Mouse (Mus musculus) c-Kit-negative CD71-positive TER-119-positive erythroid progenitor cells, embryonic 14.5 days (primary cell): ENCODE results near the gene Cacna1c.

ENCODE experiments used
- DNase-seq: peaks from one replicate; pipeline ENCODE4 v3.0.0-alpha.2; 2013; ENCODE audit warnings: low read depth, low spot score

Cacna1c gene

DNA sequence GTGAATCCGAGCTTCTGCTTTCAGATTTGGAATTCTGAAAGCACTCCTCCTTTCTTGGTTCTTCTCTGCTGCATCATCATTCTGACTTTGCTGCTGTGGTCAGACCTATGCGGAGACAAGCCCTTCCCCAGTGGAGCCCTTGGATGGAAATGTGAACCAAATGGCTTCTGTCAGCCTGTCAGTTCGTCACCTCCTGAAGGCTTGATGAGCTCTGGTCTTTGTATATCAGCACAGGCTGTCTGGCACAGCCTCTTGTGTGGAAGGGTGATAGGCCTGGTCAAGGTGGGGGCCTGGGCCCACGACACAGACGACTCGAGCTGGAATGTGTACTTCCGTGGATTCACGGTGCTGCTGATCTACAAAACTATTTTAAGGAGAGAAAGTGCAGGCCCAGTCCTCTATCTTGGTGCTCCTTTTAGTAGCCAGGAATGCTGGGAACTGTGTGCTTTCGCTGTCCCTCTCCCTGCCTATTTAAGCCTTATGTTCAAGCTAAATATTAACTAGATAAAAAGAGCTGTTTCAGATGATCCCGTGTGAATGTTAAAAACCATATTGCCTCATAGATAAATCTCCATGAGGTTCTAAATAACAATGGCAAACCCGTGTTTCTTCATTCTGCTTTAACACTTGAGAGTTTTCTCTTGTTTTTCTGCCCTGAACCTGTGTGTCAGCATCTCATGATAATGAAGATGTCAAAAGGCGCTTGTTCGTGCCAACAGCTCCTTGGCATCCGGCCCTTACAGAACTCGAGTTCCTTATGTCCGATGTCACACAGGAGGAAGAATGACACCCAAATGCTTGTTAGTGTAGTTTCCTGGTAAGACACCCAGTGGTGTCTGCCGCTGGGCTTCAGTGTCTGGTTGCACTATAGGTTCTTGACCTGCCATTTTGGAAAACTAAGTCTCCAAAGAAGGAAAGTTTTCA, at the start of gene Cacna1c:
Gene Cacna1c, minus strand, starts transcription at position 37 of the 924 bp plus-strand sequence.
- DNase-seq: no peak

GRCm38 (mm10) chr6:119240871-119241705, 44.9 kb upstream of the Cacna1c start:
- DNase-seq: no peak

DNA sequence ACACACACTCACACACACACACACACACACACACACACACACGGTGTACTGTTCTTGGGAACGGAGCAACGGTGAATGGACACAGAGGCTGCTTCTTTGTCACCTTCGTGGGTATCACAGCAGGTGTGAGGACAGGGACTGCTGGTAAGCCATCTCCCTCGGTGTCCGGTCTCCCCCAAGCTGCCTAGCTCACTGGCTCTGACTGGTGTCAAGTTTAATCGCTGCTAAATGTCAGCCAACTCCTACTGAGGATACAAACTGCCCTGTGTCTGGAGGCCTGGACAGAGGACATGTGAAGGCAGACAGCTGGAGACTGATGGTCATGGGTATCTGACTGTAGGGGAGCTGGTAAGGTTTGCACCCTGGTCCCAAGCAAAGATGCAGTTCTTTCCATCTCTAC, 44.0 kb upstream of the Cacna1c start:
- DNase-seq: no peak

DNA sequence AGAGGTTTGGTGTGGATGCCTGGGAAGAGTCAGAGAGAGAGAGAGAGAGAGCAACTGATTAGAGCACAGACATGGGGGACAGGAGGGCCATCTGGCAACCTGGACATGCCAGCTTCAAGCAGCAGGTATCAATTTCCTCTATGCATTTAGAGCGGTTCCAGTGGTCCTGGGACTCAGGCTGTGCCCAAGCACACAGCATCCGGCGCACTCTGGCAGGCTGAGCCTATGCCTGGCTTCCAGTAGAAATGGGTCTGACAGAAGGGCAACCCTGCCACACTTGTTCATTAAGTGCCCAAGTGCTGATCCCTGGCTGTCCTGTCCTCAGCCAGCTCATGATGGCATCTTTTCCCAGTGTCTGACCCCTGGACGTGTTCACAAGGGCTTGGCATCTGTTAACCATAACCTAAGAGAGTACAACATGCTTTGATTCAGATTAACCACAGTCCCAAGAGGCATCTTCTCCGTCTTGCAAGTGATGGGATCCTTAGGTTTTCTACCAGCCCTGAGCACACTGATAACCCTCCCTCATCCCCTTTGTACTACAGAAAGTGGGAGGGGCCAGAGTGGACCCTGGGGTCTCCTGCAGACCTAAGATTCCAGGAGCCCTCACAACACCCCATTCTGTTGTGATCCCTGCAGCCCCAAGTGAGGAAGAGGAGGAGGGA, 43.3 kb upstream of the Cacna1c start:
- no peak for DNase-seq

GRCm38 (mm10) chr6:119237427-119237989, 41.3 kb upstream of the Cacna1c start:
- DNase-seq: no peak

DNA sequence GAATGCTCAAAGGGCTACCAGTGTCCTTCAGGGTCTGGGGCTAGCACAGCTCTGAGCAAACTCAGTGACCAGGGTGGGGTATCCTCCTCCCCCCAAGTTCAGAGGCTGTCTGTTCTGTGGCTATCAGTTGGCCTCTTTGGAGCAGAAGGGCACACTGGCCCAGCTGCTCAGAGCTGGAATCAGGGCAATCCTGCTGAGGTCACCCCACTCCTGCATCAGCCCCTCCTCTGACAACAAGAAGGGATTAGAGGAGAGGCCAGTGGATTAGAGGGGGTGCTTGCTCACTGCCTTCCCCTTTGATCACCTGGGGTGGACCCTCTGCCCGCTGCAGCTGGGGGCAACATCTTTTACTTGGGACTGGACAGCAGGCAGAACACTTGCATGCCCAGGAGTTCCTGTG, 40.0 kb upstream of the Cacna1c start, which contains the start of gene Cacna2d4:
Gene Cacna2d4, plus strand, starts transcription at position 286 of the 400 bp plus-strand sequence.
- DNase-seq: no peak

GRCm38 (mm10) chr6:119235441-119235840, 39.2 kb upstream of the Cacna1c start:
- DNase-seq: no peak

DNA sequence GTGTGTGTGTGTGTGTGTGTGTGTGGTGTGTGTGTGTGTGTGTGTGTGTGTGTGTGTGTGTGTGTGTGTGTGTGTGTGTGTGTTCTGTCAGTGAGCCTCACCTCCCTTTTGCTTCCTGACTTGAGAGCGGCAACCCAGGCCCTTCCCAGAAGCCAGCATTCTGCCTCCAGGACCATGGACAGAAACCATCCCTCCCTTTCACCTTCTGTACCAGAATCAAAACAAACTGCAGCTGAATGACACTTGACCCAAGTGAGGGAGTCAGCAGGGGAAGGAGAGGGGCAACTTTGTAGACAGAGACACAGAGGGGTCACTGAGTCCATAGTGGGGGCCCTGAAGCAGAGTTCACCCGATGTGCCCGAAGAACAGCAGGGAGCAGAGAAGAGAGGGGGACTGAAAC, 36.8 kb upstream of the Cacna1c start:
- no peak for DNase-seq

- no peak for DNase-seq
Measured at GRCm38 (mm10) chr6:119228861-119229603, 32.8 kb upstream of the Cacna1c start.

DNA sequence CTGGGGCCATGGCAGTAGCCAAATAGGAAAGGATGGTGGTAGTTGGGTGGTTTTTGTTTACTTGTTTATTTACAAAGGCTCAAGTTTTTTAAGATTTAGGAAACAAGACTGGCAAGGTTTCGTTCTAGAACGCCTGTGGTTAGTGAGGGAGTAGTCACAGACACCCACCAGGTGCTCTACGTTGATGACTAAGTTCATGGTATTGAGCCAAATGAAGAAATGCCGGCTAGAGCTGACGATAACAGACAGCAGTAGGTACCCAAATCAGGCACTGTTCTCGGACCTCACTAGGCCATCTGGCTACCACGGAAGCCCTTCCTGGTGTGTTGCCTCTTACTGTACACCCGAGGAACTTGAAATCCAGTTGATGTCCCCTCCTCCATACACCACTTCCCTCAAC, 30.8 kb upstream of the Cacna1c start:
- DNase-seq: no peak

- no peak for DNase-seq
Measured at GRCm38 (mm10) chr6:119225731-119226130, 29.5 kb upstream of the Cacna1c start.

DNA sequence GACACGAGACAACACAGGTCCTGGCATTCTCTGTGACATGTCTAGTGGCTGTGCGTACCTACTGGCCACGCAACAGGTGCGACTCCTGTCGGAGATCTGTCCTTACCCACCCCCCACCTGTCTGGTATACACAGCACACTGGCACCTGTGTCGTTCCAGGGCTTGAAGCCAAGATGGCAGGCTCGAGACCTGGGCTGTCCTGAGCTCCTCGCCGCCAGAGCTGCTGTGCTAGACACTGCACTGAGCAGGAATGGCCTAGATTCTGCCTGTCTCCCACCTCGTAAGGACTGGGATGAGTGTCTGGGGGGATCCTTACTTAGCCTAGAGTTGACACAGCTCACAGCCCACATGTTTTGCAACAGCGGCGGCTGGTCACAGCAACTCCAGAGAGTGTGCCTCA, 29.0 kb upstream of the Cacna1c start:
- DNase-seq: no peak

DNA sequence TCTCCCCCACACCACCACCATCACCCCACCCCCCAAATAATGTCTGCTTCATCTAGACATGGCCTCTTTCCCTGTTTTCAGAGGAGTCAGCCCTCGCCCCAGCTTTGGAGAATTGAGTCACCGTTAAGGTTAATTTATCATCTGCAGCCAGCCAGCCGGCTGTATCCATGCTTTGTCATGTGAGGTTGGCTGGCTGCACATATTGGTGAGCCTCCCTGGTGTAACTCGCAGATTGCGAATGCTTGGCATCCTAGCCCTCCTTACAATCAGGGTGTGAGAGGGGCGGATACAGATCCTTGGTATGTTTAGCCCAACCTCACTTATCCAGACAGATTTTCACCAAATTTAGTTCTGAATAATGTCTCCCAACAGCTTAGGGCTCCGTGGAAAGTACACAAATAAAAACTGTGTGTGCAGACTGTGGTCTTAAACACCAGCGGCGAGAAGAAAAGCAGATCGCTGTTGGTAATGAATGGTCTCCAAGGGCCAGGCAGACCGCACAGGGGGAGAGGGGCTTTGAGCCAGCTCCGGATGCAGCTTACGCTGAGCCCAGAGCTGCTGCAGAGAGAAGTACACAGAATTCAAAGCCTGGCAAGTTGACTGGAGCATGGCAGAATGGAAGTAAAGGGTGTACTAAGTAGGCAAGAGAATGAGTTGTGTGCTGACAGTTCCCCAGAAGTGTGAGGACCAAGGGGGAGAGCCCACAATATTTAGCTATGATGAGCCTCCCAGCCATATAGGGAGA, 28.4 kb upstream of the Cacna1c start:
- DNase-seq: no peak

DNA sequence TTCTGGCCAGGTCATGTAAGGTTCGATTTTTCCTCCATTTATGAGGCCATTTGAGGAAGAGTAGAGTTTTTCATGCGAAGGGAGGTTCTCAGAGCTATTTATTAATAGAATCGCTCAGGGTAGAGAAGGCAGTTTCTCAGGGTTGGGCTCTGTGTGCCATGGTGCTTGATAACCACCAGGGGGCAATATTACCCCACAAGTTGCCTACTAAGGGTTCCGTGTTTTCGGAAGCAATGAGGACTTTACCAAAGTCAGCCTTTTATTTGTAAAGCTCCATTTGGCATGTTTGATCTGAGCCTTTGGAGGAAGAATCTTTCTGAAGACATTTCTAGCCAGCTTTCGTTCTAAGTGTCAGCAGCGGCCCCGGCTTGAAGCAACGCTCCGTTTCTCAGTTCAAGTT, 24.1 kb upstream of the Cacna1c start:
- peak; percentile 16 for DNase-seq

DNA sequence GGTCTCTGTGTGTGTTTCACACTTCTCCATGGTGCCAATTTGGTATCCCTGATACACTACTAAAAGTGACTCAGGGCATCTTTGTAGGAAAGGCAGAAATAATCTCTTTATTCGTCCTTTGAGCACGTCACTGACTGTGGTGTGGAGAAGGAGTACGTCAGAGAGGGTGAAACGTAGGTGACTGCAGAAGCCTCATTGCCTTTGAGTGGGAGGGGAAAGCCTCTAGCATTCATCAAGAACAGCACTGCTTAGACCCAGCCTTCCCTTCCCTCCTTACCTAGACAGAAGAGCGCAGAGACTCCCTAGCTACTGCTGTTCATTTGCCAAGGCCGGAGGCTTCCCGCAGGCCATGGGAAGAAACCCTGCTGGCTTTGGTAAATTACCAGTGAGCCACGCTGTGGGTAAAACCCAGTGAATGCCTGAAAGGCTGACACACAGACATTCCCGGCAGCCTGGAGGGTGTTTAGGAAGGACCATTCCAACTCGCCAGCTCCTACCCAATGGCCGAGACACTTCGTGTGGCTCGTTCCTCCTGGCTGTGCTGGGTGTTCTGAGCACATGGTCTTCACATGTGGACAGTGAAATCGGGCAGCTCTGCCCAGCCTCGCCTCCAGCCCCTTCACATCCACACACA, 23.1 kb upstream of the Cacna1c start:
- no peak for DNase-seq

- no peak for DNase-seq
Measured at GRCm38 (mm10) chr6:119218591-119218990, 22.4 kb upstream of the Cacna1c start.

GRCm38 (mm10) chr6:119217661-119218060, 21.4 kb upstream of the Cacna1c start:
- DNase-seq: no peak

- DNase-seq: no peak
Measured at GRCm38 (mm10) chr6:119215040-119215613, 18.9 kb upstream of the Cacna1c start.

DNA sequence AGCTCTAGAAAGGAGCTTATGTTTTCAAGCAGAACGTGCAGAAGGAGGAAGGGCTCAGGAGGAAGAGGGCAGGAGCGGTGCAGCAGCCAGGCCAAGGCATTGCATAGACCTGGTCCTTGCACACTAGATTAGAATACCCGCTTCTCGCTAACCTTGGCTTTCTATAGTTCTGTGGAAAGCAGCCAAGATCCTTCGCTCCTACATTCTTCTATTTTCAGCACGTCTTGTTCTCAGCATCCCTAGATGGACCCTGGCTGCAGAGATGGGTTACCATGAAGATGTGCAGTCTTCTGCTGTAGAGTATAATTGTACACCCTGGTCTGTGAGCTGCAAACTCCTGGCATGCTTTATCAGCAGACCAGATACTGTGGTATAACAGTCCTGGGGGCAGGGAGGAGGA, 18.0 kb upstream of the Cacna1c start:
- no peak for DNase-seq
